Mouse (Mus musculus) embryonic fibroblast, embryonic 13.5 days (primary cell): ENCODE data around the gene Prg2. TPM values are rescaled to one million over a fixed set of nuclear protein-coding genes. Genes with fewer than 3 reads are reported as not detected.

Experiments
- H3K27ac ChIP-seq: 2 replicates; pipeline ENCODE4 v1.5.1; 2012; ENCODE audit warnings: low read length, control low read depth, inconsistent platforms; ENCODE audit not compliant: insufficient read depth
- H3K4me1 ChIP-seq: 2 replicates; pipeline ENCODE4 v1.6.1; 2011; ENCODE audit warnings: low read length; ENCODE audit not compliant: control insufficient read depth, insufficient read depth
- H3K4me3 ChIP-seq: 2 replicates; pipeline ENCODE4 v1.5.1; 2011; ENCODE audit warnings: mild to moderate bottlenecking, control low read depth, low read length; ENCODE audit not compliant: insufficient read depth
- CTCF ChIP-seq: IDR thresholded peaks from 2 replicates; pipeline ENCODE4 v1.5.1; 2011; ENCODE audit warnings: mild to moderate bottlenecking, control low read depth, low read length, moderate library complexity, borderline replicate concordance; ENCODE audit not compliant: insufficient read depth
- POLR2A ChIP-seq: IDR thresholded peaks from 2 replicates; pipeline ENCODE4 v1.6.1; 2011; ENCODE audit warnings: low read depth, mild to moderate bottlenecking, control low read depth, low read length, moderate library complexity
- polyA plus RNA-seq: library from polyadenylated mRNA; stranded (reverse); fragments of >200 nt; gene quantifications from 2 replicates; pipeline ENCODE4 v1.2.4, GENCODE M21; 2011; ENCODE audit warnings: low read depth; ENCODE audit not compliant: missing spikeins, insufficient read length

The Prg2 gene
- polyA plus RNA-seq, 1 experiment: not detected

DNA sequence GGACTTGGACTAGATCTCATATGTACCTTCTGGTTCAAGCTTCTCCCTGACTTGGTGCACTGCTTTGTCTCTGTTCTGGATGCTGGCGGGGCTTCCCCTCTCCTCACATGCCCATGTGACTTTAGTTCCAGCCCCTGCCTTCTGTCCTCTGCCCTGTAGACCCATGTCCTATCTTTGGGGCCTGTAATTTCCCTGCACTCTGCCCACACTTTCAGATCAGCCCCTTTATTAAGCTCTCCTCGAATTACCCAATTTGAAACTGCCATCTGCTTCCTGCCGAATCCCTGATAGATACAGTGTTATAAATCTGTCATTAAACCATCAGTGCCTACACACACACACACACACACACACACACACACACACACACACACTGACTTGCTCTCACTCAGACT is 34.3 kb downstream of the Prg2 start:
- Histone ChIP-seq H3K27ac (no peak overlapping the region), H3K4me3 (no peak overlapping the region), H3K4me1 (no peaks in the 10 kb centered on the region)
- TF ChIP-seq POLR2A: no peak
- no peak for TF ChIP-seq CTCF

DNA sequence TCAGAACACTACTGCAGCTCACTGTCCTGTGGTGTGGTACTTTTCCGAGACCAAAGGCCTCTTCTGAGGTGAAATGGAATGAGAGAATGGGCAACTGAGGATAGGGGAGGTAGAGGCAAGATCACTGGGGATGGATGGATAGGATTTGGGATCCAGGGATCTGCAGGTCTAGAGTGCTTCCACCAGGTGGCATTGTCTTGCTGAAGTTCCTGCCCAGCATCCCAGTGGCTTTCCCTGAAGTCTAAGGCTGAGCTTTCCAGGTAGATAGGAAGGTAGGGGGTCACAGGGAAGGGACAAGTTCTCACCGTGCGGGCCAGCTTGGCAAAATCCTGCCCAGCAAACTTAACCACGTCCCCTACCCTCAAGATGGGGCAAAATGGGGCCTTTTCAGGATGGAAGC is 41.8 kb downstream of the Prg2 start:
- TF ChIP-seq POLR2A: no peak
- peak; percentile 81 for TF ChIP-seq CTCF
- Histone ChIP-seq H3K4me3 (no peak overlapping the region), H3K27ac (no peak overlapping the region), H3K4me1 (no peaks in the 10 kb centered on the region)

DNA sequence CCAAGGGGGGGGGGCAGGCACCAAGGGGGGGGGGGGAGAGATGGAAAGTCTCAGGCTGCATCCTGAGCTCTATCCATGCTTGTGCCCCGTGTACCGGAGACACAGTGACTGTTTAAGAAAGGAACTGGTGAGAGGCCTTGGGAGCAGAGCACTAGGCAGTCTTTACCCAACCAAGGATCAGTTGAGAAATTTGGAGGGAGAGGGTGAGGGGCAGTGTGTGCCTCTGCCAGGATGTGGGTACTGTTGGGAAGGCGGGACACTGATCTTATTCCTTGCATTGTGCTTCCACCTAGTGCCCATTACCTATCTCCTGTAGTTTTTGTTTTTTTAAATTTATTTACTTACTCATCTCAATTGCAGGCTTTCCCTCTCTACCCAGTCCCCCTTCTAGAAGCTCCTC is 45.9 kb downstream of the Prg2 start:
- no peaks in the 10 kb centered on the region for H3K4me1 ChIP-seq
- H3K4me3 ChIP-seq: no peak overlapping the region
- H3K27ac ChIP-seq: no peak overlapping the region
- no peak for TF ChIP-seq POLR2A

DNA sequence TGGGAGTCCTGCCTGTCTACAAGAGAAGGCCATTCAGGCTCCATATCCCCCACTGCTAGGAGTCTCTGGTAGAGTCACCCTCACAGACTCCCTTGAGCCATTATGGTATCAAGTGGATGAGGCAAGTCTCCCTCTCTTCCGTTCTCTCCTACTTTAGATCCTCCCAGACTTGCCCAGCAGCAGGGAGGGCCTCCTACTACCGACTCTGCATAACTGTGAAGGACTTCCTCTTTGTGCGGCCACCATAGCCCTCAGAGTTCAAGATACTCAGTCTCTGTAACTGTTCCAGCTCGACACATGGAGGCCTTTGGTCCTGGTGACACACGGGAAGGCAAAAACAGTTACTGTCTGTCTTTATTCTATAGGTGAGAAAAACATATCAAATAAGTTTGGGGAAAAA is 47.0 kb downstream of the Prg2 start:
- no peaks in the 10 kb centered on the region for H3K4me1 ChIP-seq
- H3K4me3 ChIP-seq: no peak overlapping the region
- TF ChIP-seq POLR2A (no peak), CTCF (no peak)
- H3K27ac ChIP-seq: no peak overlapping the region

DNA sequence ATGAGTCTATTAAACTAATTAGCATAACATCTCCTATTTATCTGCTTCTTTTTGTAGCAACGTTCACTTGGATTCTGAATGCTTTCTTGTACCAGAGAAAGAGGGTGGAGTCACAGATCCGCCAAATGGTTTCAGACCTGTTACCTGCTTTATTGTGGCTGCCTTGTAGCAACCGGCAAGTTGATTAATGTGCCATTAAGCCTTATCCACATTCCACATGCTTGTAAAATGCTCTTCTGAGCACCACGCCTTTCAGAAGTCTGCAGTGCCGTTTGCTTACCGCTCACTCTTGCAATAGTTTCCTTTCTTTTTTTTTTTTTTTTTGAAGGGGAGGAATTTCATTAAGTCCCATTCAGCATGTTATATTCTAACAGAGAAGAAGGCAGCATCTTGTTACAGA is 49.6 kb downstream of the Prg2 start:
- TF ChIP-seq CTCF (no peak), POLR2A (no peak)

DNA sequence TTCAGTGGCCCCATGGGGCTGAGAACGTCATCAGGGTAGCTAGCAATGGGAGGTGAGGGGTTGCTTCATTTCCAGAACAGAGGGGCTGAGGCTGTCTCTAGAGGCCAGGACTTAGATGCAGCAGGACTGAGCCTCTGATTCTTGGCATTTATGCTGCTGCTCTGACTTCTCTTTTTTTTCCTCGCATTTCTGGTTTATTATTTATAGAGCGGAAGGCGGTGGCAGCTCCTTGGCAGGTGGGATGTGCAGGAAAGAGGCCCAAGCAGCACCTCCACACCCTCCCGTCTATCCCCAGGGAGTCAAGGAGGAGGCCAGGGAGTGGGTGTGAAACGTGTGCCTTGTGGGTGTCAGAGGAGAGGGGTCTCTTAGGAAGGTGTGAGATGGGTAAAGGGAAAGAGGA is 50.7 kb downstream of the Prg2 start:
- no peaks in the 10 kb centered on the region for H3K4me1 ChIP-seq
- H3K4me3 ChIP-seq: no peak overlapping the region
- TF ChIP-seq CTCF (no peak), POLR2A (no peak)
- no peak overlapping the region for H3K27ac ChIP-seq

More for the DNA sequence above, 49.6 kb downstream of the Prg2 start:
- no peak overlapping the region for H3K27ac ChIP-seq
- no peak overlapping the region for H3K4me3 ChIP-seq
- no peaks in the 10 kb centered on the region for H3K4me1 ChIP-seq

- H3K4me3 ChIP-seq: no peak overlapping the region
- no peak for TF ChIP-seq CTCF
- TF ChIP-seq POLR2A: no peak
- H3K4me1 ChIP-seq: no peaks in the 10 kb centered on the region
- H3K27ac ChIP-seq: no peak overlapping the region
Observed at GRCm38 (mm10) chr2:85033121-85033520, 52.9 kb downstream of the Prg2 start.

Other genes starting within 250 kb of the Prg2 start
- gene Ypel4, start 246.4 kb upstream of the Prg2 start, polyA plus RNA-seq: 1.3 and 4.6 TPM in 2 replicates
- gene Gm19426, start 236.8 kb upstream of the Prg2 start, polyA plus RNA-seq: 2.7 and 4.9 TPM in 2 replicates
- gene Serping1, start 205.0 kb upstream of the Prg2 start, polyA plus RNA-seq: 27.3 and 40.2 TPM in 2 replicates
- gene Ube2l6, start 181.6 kb upstream of the Prg2 start, polyA plus RNA-seq: 17.1 and 17.6 TPM in 2 replicates
- gene Smtnl1, start 157.8 kb upstream of the Prg2 start, polyA plus RNA-seq: not detected in 2 replicates
- gene Timm10, start 153.5 kb upstream of the Prg2 start, polyA plus RNA-seq: 25.3 and 31.1 TPM in 2 replicates
- gene Slc43a1, start 141.6 kb upstream of the Prg2 start, polyA plus RNA-seq: 6.6 and 8.7 TPM in 2 replicates
- 1.2 and 1.3 TPM in 2 replicates for gene Rtn4rl2, start 93.8 kb upstream of the Prg2 start, polyA plus RNA-seq
- 25.5 and 26.0 TPM in 2 replicates for gene Slc43a3, start 43.9 kb upstream of the Prg2 start, polyA plus RNA-seq
- not detected in 2 replicates for gene Prg3, start 7.8 kb downstream of the Prg2 start, polyA plus RNA-seq
- 178 and 208 TPM in 2 replicates for gene Ssrp1, start 56.8 kb downstream of the Prg2 start, polyA plus RNA-seq
- 4.2 and 5.2 TPM in 2 replicates for gene P2rx3, start 57.0 kb downstream of the Prg2 start, polyA plus RNA-seq
- 118 and 155 TPM in 2 replicates for gene Tnks1bp1, start 67.6 kb downstream of the Prg2 start, polyA plus RNA-seq
- not detected in 2 replicates for gene Aplnr, start 155.8 kb downstream of the Prg2 start, polyA plus RNA-seq
- gene Lrrc55, start 216.7 kb downstream of the Prg2 start, polyA plus RNA-seq: not detected in 2 replicates